Mouse (Mus musculus): ENCODE data around the gene Cdcp2. TPM values are rescaled to one million over a fixed set of nuclear protein-coding genes. Genes with fewer than 3 reads are reported as not detected.

Gene Cdcp2
- polyA plus RNA-seq (2017; shearing (Covaris generic)) = not detected

DNA sequence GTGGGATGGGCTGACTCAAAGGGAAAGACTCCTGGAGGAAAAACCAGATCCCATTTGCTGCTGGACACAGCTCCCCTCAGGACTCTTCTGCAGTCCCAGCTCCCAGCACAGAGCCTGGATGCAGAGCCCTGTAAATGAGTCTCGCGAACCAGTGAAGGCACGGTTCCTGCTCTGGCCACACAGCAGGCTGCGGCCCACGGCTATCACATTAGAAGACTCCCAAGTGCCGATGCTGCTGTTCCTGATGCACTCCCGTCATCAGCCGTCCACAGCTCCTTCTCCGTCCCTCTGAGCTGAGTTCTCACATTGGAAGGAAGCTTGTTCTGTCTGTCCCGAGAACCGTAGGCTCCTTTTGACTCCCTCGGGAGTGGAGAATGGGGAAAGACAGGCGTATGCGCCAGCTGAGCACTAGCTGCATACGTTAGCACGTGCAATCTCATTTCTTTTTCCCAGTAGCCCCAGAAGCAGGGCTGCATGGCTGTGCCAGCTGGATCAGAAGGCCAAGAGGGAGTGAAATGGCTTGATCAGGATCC lies at the start of gene Cdcp2:
Gene Cdcp2, plus strand, starts transcription at position 51 of the 533 bp plus-strand sequence.
- no peak for ATAC-seq

DNA sequence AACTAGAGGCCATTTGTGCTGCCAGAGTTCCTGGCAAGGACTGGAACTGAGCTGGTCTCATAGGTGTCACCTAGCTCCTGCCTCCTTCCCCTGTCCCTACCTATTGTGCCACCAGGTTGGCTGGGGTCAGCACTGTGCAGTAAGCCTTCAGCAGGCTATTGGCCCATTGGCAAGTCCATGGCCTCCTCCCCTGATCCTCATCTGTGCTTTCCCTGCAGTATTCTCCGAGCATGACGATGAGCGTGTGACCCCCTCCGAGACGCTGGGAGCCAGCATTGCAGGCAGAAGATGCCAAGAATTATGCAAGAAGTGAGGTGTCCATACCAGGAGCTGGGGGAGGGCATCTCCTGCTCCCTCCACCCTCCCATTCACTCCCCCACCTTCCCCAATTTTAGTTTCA lies 48.9 kb upstream of the Cdcp2 start:
- ATAC-seq = no peak

DNA sequence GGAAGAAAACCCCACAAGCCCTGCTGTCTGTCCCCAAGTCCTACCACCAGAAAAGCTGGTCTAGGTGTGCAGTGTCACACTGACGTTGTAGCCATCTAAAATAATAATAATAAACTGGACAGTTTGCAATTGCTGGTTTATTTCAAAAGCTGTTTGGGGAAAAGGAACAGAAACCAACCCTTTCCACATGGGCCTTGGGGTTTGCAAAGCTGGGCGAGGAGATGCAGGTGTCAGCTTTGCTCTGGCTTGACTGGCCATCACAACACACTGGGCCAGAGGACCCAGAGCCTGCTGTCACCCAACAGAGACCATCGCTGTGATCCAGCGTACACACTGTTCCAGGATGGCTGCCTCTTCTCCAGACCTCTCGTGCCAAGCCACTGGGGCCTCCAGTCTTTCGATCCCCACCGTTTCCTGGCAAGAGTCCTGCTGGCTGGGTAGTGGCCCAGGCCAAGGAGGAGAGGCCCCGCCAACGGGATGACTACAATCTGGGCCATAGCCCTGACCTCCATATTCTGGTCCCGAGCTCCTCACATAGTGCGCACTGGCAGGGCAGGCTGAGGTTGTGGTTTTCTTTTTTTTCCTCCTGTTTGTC lies 48.0 kb upstream of the Cdcp2 start:
- no peak for ATAC-seq

DNA sequence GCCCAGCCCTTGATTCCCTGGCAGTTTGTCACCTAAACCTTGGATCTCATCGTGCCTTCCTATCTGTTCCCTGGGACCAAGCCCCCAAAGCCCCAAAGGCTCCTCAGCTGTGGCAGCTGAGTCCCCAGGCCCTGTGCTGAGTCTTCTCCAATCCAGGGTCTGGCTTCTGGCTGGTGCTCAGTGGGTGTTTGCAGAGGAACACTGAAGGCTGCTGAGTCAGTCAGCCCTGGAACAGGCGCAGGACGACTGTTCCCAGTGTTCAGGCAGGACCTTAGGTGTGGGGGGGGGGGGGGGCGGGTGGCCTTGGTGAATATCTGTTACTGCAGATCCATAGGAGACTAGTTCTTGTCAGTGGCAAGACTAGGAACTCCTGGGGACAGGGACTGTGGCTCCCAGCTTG lies 44.8 kb upstream of the Cdcp2 start:
- no peak for ATAC-seq

DNA sequence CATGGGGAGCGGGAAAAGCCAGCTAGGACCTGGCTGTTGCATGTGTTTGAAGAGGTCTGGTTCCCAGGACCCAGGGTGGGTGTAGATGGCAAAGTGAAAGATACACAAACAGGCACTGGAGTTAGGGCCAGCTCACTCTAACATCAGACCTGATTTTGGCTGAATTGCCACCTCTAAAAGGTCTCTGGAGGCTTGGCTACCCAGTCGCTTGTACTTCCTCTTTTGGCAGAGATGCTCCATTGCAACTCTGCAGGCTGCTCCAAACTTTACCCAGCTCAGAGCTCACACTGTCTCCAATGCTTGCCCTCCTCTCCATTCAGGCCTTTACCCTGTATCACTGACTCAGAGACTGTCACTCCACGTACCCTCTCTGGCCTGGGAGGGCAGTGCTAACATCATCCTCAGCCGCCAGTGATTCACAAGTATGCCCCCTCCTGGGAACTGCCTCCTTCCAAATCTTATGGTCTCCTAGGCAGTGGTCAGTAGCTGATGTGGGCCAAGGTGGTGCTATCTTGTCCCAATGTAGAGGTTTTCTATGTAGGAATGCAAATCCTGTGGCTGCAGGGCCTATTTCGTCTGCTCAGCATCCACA lies 43.6 kb upstream of the Cdcp2 start:
- no peak for ATAC-seq

DNA sequence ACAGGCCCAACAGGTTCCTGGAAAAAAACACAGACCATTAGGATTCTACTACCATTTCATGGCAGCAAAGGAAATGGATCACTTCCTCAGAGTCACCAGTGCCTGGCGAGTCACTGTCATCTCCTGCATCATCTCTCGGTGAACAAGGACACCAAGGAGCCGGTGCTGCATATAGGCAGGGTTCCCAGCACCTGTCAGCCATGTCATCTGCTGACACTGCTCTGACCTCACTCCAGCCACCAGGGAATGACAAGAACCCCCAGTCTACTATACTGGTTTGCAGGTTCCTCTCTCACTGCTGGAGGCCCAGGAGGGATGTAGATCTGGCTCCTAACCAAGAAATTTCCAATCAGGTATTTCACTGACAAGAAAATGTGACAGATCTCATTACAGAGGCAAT lies 40.6 kb upstream of the Cdcp2 start:
- no peak for ATAC-seq

DNA sequence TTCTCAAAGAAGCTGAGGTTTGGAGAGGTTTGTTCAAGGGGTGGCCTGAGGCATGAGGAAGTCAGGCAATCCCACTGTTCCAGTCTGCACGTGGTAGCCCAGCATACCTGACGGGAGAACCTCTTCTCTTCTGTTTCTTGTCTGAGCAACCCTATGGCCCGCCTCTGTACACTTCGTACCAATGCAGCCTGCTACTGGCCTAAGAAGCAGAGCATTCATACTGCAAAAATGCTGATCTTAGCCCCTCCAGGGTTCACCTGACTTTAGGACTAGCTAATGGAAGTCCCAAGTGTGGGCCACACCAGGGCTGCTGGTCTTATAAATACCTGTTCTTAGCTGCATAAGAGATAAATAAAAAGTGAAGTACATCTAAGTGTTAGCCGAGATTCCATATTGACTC lies 38.3 kb upstream of the Cdcp2 start:
- ATAC-seq = no peak

DNA sequence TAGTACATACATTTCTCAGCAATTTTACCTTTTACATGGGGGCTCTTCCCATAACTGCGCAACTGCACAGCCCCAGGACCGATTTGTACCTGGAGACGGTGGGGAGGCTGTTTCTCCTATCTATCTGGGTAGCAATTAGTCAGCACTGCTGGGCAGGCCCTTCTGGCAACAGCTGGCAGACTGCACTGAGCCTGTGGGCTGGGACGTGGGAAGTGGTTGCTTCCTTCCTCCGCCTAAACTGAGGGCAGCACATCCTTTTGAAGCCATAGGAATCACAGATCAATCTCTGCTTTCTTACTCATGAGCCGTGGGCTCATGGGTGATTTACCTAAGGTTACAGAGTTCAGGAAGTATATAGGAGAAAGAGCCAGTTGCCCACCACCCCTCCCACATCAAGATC lies 37.9 kb upstream of the Cdcp2 start:
- ATAC-seq = no peak

DNA sequence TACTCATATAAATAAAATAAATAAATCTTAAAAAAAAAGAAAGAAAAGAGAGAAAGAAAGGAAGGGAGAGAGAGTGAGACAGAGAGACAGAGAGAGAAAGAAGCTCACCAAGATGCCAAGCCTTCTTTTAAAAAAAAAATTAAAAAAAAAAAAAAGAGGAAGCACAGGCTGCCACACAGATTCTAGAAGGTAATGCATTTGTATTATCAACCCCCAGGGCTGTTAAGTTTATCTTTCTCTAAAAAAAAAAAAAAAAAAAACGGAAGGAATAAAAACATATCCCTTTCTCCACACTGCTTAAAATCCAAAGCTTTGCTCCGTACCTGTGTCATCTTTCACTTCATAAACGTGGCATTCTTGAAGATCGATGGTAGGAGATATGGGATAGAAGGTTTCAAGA lies 35.1 kb upstream of the Cdcp2 start:
- no peak for ATAC-seq

DNA sequence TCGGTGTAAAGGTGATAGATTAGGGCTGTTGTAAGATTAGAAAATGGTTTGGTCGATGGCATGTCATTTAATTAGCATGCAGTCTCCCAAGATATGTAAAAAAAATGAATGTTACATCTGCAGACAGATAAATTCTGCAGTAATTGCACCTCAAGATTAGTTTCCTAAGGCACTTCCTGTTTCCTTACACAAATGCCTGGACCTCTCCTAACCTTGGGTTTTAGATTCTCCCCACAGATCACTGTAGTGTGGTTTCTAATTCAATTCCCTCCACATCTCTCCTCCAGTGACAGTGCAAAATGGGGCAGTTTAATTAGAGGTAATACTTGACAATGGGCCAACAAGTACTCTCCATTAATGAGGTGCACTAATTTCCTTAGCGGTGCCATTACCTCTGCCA lies 33.5 kb upstream of the Cdcp2 start:
- ATAC-seq = no peak

DNA sequence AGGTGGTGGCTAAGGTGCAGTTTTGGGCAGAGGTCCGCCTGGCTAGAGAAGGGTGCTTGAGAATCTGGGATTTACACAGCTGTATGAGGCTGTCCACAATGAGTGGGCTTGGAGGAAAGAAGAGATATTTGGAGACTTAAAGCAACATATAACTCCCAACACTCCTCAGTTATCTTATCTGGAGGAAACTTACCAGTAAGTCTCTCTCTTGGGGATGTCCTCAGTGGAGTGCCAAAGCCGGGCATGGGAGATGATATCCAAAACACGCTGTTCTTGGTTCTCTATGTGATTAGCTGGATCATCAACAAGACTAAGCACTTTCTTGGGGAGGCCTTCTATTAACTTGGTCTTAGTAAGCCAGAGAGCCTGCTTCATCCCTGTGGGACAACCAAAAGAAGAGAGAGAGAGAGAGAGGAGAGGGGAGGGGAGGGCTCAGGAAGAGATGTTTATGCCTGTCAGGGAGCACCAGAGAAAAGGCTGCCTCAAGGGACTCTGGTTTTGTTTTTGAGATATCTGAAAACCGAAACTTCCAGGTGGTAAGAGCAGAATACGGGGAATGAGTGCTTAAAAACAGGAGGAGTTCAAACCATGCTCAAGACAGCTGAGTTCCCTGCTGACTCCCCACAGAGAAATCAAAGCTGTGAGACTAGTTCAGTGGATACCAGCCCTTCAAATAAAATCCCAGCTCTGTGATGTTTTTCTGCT lies 32.1 kb upstream of the Cdcp2 start:
- no peak for ATAC-seq

DNA sequence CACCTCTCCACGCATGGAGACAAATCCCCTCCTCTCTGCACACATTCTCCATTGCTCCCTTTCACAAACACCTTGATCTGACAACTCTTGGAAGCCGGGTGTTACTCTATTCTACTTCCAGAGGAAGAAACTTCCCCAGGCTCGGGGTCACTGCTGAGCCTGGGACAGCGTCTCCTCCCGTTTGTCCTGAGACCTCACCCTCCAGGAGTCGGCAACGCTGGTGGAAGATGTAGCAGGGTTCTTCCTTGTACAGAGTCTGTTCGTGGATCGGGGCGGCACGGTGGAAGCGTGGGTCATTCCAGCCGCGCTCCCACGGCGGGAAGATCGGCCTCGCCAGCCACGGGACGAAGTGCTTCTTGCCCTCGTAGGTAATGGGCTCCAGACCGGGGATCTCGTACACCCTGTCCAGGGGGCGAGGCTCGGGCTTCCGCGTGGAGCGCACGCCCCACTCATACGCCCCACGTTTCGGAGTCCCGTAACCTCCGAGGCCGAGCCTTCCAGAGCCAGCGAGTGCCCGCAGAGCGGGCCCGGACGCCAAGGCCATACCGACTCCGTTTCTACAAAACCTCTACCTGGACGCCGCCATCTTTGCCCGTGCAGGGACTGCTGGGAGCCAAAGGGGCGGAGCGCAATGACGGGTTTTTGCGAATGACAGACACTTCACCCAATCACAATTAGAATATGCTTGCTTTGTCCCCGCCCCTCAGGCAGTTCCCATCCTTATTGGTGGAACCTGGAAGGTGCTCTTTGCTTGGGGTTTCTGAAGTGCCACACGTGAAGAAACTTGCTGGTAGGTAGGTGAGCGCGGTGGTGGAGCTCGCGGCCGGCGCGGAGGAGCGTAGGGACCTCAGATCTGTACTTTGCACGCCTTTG lies 30.2 kb upstream of the Cdcp2 start, which contains the start of the genes Mrpl37 and Cyb5rl:
Gene Mrpl37, minus strand, starts transcription at position 617 of the 873 bp plus-strand sequence.
Gene Cyb5rl, plus strand, starts transcription at position 737 of the 873 bp plus-strand sequence.
- peak; percentile 100 for ATAC-seq

DNA sequence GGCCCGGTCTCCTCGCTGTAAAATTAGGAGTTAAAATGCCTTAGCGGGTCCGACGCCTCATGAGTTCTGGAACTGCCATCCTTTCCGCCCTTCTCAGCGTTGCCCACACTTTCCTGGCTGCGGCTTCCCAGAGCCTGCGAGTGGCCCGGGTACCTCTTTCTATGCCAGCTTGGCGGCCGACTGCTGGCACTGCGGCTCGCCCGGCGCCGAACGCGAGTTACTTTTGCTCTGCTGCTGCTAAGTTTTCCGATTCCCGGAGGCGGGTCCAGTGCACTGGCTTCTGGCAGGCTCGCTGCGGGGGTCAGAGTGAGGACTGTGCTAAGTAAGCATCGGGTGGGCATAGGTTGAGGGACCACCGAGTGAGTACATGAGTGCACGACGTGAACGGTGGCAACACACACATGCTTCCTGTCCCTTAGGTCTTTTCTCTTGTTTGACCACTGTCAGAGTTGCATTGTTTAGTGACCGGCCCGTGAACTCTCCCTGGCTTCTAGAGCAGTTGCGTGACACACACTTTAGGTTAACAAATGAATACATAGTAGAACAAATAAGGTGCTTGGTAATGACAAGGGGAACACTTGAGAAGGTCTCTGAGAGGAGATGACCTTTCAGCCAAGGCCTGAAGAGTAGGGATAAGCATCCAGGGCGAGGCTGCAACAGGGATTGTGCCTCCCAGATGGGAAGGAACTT lies 29.4 kb upstream of the Cdcp2 start:
- ATAC-seq = peak; percentile 11

DNA sequence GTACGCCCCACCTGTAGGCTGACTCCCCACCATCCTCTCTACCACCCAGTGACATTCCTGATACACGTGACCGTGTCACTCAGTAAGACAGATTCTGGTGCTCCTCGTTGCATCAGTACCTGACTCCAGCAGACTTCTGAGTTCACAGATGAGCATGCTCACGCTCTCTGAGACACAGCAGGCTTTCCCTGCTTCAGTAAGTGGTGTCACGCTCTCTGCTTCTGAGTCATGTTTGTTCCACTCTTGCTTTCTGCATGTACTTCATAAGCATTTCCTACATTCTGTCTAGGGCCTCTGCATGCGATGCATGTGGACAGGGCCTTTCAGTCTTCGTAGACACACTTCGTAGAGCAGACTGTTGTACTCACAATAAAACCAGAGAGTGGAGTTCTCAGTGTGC lies 24.3 kb upstream of the Cdcp2 start:
- ATAC-seq = no peak

DNA sequence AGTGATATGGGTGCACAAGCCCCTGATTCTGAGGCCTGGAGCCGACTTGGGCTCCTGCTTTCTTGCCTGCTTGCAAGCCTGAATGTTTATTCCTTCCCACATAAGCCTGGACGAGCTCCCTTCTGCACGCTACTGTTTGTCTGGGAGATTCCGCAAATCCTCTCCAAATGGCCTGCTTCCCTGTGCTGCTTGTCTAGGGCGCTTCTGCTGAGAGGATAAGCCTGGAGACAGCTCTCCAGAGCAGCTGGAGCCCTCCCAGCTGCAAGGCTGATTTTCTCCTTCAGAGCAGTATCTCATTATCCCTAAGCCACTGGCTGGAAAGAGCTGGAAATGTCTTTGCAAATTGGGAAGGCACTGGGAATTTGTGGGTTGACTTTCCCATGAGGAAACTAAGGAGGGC lies 21.2 kb upstream of the Cdcp2 start:
- ATAC-seq = no peak

DNA sequence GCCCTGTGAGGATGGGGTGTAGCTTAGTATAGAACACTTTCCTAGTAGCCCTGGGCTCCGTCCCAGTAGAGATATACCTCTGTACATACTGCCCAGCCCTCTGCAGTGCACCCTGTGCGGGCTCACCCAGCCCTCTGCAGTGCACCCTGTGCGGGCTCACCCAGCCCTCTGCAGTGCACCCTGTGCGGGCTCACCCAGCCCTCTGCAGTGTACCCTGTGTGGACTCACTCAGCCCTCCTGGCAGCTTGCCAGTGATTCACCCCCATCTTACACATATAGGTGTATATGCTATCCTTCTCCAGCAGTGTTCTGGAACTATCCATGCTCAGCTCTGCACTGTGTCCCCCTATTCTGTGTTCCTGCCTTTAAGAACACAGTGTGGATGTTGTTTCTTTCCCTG lies 17.8 kb upstream of the Cdcp2 start:
- ATAC-seq = no peak

DNA sequence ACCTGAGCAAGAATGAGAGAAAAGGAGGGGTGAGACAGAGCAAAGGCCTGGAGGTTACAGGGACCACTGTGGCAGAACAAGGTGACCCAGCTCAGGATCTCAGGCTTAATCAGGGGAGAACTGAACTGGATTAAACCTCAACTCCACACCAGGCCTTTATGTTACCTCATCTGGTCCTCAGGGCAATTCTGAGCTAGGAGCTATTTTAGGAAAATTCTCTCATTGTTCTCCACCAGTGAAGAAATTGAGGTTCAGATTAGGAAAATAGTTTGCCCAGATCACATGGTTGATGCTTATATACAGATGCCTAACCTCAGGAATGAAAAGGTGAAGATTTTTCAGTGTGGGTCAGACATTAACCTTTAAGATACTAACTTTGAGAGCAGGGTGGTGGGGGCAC lies 17.0 kb upstream of the Cdcp2 start:
- ATAC-seq = no peak

DNA sequence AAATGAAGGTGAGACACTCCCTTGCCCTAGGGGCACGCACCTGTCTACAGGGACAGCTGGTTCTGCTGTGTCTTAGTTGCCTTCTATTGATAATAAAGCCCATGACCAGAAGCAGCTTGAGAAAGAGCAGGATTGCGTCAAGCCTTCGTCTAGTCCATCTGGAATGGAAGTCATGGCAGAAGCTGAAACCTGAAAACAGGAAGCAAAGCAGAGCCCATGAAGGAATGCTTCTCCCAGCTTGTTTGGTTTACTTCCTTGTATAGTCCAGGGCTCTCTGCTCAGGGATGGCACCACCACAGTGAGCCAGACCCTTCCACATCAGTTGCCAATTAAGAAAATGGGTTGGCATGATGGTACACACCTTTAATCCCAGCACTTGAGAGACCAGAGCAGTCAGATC lies 14.5 kb upstream of the Cdcp2 start:
- ATAC-seq = no peak

DNA sequence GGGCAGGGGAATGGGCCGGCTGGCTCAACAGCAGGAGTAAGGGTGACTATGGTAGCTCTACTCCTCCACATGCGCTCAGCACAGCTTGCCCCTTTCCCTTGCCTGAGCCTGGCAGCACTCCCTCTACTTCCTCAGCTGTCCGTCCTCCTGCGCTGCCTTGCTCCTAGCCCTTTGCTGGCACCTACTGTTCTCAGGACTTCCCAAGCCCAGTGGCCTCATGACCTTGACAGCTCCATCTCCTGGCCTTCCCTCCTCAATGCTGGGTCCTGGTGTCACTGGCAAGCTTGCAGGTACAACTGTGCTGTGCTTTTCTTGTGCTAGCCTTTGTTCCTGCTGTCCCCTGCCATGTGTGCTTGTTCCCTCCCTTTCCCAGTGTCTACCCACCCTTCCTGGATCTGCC lies 13.6 kb upstream of the Cdcp2 start:
- ATAC-seq = no peak

DNA sequence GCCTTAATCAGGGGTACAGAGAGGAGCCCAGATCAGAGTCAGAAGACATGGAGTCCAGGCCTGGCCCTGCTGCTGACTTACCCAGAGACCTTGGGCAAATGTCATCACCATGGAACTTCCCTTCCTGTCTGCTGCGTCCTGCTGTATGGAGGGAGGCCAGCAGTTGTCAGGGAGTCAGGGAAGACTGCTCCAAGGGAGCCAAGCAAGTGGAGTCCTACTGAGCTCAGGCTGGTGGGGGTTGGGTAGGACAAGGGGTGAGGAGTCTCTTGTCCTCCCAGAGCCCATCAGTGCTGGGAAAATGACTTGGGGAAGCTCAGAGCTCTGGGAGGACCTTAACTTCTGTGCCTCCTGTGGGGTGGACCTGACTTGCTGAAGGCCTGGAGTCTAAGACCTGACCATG lies 12.3 kb upstream of the Cdcp2 start:
- ATAC-seq = no peak

DNA sequence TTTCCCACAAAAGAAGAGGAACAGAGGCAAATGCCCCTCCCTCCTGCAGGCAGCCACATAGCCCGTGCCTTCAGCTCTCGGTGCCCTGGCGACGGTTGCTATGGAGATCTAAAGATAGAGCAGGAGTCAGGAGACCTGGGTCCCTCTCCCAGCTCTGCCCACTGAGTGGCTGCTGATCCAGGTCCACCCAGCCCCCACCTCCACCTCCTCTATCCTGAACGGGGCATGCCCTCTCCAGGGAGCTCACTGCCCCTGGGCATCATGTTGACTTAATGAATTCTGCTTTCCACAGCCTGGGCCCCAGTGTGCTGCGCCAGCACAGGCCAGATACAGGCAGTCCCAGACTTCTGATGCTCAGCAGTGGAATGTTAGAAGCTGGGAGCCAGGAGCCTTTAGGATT lies 11.8 kb upstream of the Cdcp2 start:
- no peak for ATAC-seq

DNA sequence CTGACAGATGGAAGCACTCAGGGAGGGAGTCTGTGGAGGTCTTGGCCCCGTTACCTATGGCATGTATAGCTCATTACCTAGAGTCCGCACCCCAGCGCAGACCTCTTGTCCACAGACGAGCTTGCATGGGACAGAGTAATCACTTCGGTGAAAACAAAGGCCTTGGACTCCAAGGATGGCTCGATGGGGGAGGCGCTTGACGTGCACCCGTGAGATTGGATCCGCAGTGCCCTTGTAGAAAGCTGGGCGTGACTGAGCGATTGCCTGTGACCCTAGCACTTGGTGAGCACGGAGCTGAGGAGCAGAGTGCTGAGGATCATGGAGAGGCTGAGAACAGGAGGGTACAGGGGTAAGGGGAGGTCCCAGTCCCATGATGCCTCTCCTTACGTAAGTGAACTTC lies 5.0 kb upstream of the Cdcp2 start:
- ATAC-seq = no peak

Measured in activated CD4-positive, CD25-positive, alpha-beta regulatory T cell, adult 4 months (primary cell).